Mouse (Mus musculus): ENCODE data around the gene Bms1.

DNA sequence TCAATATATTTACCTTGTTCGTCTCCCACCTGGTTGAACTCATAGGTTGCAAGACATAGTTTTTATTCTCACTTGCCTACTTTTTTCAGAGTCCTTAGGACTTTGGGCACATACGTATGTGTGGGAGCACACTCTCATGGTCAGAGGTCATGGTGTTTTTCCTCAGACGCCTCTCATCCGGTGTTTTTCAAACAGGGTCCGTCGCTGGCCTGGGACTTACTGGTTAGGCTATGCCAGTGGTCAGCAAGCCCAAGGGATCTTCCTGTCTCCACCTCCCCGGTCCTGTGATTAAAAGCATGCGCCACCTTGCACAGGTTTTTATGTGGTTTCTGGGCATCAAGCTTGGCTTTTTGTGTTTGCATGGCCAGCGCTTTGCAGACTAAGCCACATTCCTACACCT, 85.4 kb downstream of the Bms1 start:
- TF ChIP-seq CTCF (IDR thresholded peaks at IDR 0.05; ENCODE audit: low read depth, low read length) (no peak), POLR2A (IDR thresholded peaks at IDR 0.05; ENCODE audit: insufficient read depth, low read length) (no peak), EP300 (IDR thresholded peaks at IDR 0.05; ENCODE audit: insufficient read depth, low read depth, low read length) (no peak)

All from ES-Bruce4 (cell line).